Mouse (Mus musculus): ENCODE measurements around the gene Ccdc153. TPM values are rescaled to one million over a fixed set of nuclear protein-coding genes. Genes with fewer than 3 reads are reported as not detected.

The Ccdc153 gene
- total and polyA plus RNA-seq, 3 experiments = not detected

GRCm38 (mm10) chr9:44233021-44233801, 7.3 kb upstream of the Ccdc153 start (continued):
- TF ChIP-seq MAFK (IDR thresholded peaks at IDR 0.05; ENCODE audit: insufficient replicate concordance, low read length) (0 out of 2 replicates have a peak, but pooled peaks have one; percentile 4), MAX (IDR thresholded peaks at IDR 0.05; ENCODE audit: low read length) (0 out of 2 replicates have a peak, but pooled peaks have one; percentile 13), CTCF (conservative IDR thresholded peaks at IDR 0.05 in 1 of 2, IDR thresholded peaks at IDR 0.05 in 1 of 2; ENCODE audit: low read depth in 2 of 2, low read length in 2 of 2) (no peak), MEF2A (IDR thresholded peaks at IDR 0.05; ENCODE audit: borderline replicate concordance, low read depth, low read length) (no peak), EP300 (IDR thresholded peaks at IDR 0.05; ENCODE audit: low read length) (no peak; the same call in 1 of the 2 replicates), UBTF (IDR thresholded peaks at IDR 0.05; ENCODE audit: low read depth, low read length) (no peak), MXI1 (IDR thresholded peaks at IDR 0.05; ENCODE audit: low read depth, low read length) (peak; percentile 69; the same call in 1 of the 2 replicates), IRF4 (IDR thresholded peaks at IDR 0.05; ENCODE audit: low read depth, low read length) (no peak), POLR2AphosphoS2 (IDR thresholded peaks at IDR 0.05; ENCODE audit: low read depth, low read length) (no peak), HCFC1 (IDR thresholded peaks at IDR 0.05; ENCODE audit: low read depth, low read length) (peak; percentile 9), MYC (IDR thresholded peaks at IDR 0.05; ENCODE audit: low read depth, low read length) (no peak), SIN3A (IDR thresholded peaks at IDR 0.05; ENCODE audit: low read length) (peak; percentile 72), MAZ (IDR thresholded peaks at IDR 0.05; ENCODE audit: low read depth, low read length) (no peak)

DNA sequence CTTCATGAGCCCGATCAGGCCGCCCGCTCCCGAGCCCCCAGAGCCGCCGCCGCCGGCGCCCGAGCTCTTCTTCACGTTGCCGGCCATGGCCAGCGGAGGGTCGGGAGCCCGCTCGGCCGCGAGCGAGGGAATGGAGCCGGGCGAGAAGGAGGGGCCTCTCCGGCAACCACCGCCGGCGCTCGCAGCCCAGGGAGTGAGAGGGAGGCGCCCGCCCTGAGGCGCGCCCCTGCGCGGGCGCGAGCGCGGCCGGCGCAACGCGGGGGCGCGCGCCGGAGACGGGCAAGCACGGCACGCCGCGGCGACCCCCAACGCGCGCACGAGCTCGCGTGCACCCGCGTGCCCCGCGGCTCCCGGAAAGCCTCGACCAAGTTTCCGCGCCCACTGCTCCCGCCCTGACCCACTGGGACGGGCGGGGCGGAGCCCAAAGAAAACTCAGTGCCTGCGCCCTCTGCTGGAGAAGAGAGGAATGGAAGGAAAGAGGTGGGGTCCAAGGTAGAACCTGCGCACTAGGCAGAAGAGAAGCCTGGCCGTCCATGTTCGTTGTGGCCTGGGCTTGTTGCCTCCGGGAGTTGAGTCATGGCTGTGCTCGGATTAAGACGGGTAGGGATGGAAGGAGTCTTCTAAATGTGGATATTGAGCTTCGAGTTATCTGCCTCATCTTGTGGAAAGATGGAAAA, 6.5 kb upstream of the Ccdc153 start, which contains the start of gene Cbl:
Gene Cbl (minus strand): TSS at position 248 of the 677 bp plus-strand sequence.
- dilution Hi-C loops (cut with MboI; ENCODE audit: extremely low pct_ligation_motif_present, extremely low pct_unique_long_range_greater_than_20kb, low sequenced_read_pairs) (no loop called here), in situ Hi-C loops (cut with MboI; ENCODE audit: low pct_ligation_motif_present, low pct_unique_long_range_greater_than_20kb, low sequenced_read_pairs) (loop anchor here (10.0 kb wide), 1 partner anchor 49 kb away; no protein-coding TSS in a partner anchor)
- peak within 1 kb of the TSS; percentile 86 for H3K9ac ChIP-seq (ENCODE audit: insufficient read depth, low read depth)
- H3K27ac ChIP-seq (ENCODE audit: insufficient read depth, low read depth) = peak within 1 kb of the TSS; percentile 84
- peaks cover 2 to 12% of the 10 kb centered on the region in 2 experiments for H3K36me3 ChIP-seq (replicated peaks in 1 of 2; ENCODE audit: control insufficient read depth in 1 of 2, insufficient read depth in 1 of 2, low read length in 1 of 2)
- DNase-seq (ENCODE audit: extremely low read depth) = peak; percentile 98
- no peaks in the 10 kb centered on the region for H3K9me3 ChIP-seq (replicated peaks; ENCODE audit: low read length)
- H3K4me1 ChIP-seq (ENCODE audit: control insufficient read depth in 1 of 2, insufficient read depth in 2 of 2) = peaks cover 15 to 62% of the 10 kb centered on the region in 2 experiments; a peak in 3 of 4 replicates
- H3K79me2 ChIP-seq (replicated peaks; ENCODE audit: control insufficient read depth, extremely low read depth, insufficient read depth, poor library complexity, severe bottlenecking) = peaks cover 45% of the 10 kb centered on the region
- H3K4me3 ChIP-seq (replicated peaks in 1 of 3; ENCODE audit: low read depth in 2 of 3, low read length in 2 of 3, poor library complexity in 1 of 3) = peak within 1 kb of the TSS; percentile 85 to 100 (median 92)
- peak within 1 kb of the TSS; percentile 94 for H3K4me2 ChIP-seq (ENCODE audit: insufficient read depth, low read depth, poor library complexity, severe bottlenecking)
- H3K27me3 ChIP-seq (replicated peaks) = no peaks in the 10 kb centered on the region
- TF ChIP-seq IRF4 (IDR thresholded peaks at IDR 0.05; ENCODE audit: low read depth, low read length) (peak; percentile 42; the same call in 1 of the 2 replicates), PAX5 (IDR thresholded peaks at IDR 0.05; ENCODE audit: low read length) (no peak), JUND (conservative IDR thresholded peaks at IDR 0.05; ENCODE audit: low read depth, low read length) (no peak; the same call in 1 of the 2 replicates), NELFE (IDR thresholded peaks at IDR 0.05; ENCODE audit: low read depth, low read length) (peak; percentile 88), ZNF384 (IDR thresholded peaks at IDR 0.05; ENCODE audit: low read depth, low read length) (0 out of 2 replicates have a peak, but pooled peaks have one; percentile 24), RAD21 (IDR thresholded peaks at IDR 0.05; ENCODE audit: low read depth, low read length) (peak; percentile 28), POLR2AphosphoS2 (IDR thresholded peaks at IDR 0.05; ENCODE audit: low read depth, low read length) (peak; percentile 82; the same call in 1 of the 2 replicates), TBP (conservative IDR thresholded peaks at IDR 0.05; ENCODE audit: low read depth, low read length) (peak; percentile 83; the same call in 1 of the 2 replicates), JUN (IDR thresholded peaks at IDR 0.05; ENCODE audit: insufficient read depth, low read depth, low read length) (no peak), CTCF (conservative IDR thresholded peaks at IDR 0.05 in 1 of 2, IDR thresholded peaks at IDR 0.05 in 1 of 2; ENCODE audit: low read depth in 2 of 2, low read length in 2 of 2) (peak; percentile 49 to 84), USF1 (IDR thresholded peaks at IDR 0.05; ENCODE audit: low read depth, low read length) (no peak), MEF2A (IDR thresholded peaks at IDR 0.05; ENCODE audit: borderline replicate concordance, low read depth, low read length) (peak; percentile 51), SIN3A (IDR thresholded peaks at IDR 0.05; ENCODE audit: low read length) (peak; percentile 64; the same call in 1 of the 2 replicates), UBTF (IDR thresholded peaks at IDR 0.05; ENCODE audit: low read depth, low read length) (peak; percentile 75; the same call in 1 of the 2 replicates), KAT2A (IDR thresholded peaks at IDR 0.05; ENCODE audit: insufficient replicate concordance, low read length) (0 out of 2 replicates have a peak, but pooled peaks have one; percentile 34), MAFK (IDR thresholded peaks at IDR 0.05; ENCODE audit: insufficient replicate concordance, low read length) (no peak), EP300 (IDR thresholded peaks at IDR 0.05; ENCODE audit: low read length) (no peak; the same call in 1 of the 2 replicates), CHD2 (IDR thresholded peaks at IDR 0.05; ENCODE audit: low read length) (no peak), CHD1 (IDR thresholded peaks at IDR 0.05; ENCODE audit: low read depth, low read length) (no peak), SMC3 (IDR thresholded peaks at IDR 0.05; ENCODE audit: low read depth, low read length) (peak; percentile 67), HCFC1 (IDR thresholded peaks at IDR 0.05; ENCODE audit: low read depth, low read length) (peak; percentile 86), ZC3H11A (IDR thresholded peaks at IDR 0.05; ENCODE audit: low read depth, low read length) (no peak), GABPA (IDR thresholded peaks at IDR 0.05; ENCODE audit: insufficient replicate concordance, low read depth, low read length) (no peak), TCF12 (IDR thresholded peaks at IDR 0.05; ENCODE audit: low read depth, low read length) (peak; percentile 63), RCOR1 (conservative IDR thresholded peaks at IDR 0.05; ENCODE audit: low read depth, low read length) (no peak), ELF1 (IDR thresholded peaks at IDR 0.05; ENCODE audit: low read depth, low read length) (peak; percentile 77), ZMIZ1 (IDR thresholded peaks at IDR 0.05; ENCODE audit: low read depth, low read length) (no peak; the same call in 1 of the 2 replicates)
